Mouse (Mus musculus) layer of hippocampus, adult 11-12 months (tissue): ENCODE data around the gene Svop.

Experiments used
- DNase-seq: peaks from one replicate; pipeline ENCODE4 v3.0.0; 2022; ENCODE audit warnings: low spot score

The Svop gene

GRCm38 (mm10) chr5:114091057-114091807 lies at the start of gene Svop:
Gene Svop, minus strand, starts transcription at chr5:114091570.
- DNase-seq = peak; percentile 74

DNA sequence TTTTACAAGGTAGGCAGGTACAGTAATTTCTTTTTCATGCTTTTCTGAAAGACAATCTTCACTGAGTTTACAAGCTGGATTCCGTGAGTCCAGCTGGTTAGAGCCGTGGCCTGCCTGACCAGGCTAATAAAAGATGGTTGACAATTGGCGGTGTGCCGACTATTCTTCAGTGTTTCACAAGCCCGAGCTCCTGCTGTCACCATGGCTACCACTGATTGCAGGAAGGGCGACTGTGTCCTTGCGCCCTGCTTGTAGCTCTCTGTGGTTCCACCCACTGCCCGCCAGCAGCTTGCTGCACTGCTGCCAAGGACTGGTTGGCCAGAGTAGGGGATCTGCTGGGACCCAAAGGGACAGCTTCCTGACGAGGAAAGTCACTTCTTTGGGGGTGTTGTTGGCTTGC lies 47.8 kb upstream of the Svop start:
- peak; percentile 81 for DNase-seq

DNA sequence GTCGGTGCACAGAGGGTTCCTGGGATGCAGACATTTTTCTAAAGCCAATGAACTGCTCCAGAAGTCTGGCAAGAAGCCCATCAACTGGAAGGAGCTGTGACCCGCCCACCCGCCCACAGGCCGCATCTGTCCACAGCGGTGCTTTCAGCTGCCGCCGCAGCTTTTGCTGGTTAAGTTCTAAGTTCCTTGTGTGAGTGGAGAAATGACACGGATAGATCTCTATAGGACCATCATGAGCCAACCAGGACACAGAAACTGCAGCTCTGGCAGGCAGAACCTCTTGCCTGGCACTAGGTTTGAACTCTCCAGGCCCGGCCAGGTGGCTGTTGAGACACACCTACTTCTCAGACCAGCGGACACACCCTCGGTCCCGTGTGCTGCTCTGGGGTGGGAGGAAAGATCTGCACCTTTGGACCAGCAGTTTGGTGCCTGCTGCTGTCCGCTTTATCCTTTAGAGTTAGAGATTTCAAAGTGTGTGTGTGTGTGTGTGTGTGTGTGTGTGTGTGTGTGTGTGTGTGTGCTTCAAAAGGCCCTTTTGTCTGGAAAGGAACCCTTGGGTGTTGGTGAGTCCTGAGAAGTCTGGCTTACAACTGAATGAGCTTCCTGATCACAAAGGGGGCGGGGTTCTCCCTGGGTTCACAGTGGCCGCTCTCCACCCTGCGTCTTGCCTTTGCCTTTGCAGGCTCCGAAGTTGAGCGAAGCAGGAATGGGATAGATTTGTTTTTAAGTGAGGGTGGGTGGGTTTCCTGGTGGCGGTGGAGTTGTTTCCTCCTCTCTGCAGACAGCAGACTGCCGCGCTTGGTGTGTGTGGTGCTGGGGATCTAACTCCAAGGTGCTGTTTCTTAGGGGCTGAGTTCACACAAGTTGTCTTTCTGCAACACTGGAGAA lies 47.2 kb upstream of the Svop start:
- no peak for DNase-seq

- no peak for DNase-seq
Measured at GRCm38 (mm10) chr5:114137481-114138276, 46.3 kb upstream of the Svop start.

- DNase-seq = no peak
Measured at GRCm38 (mm10) chr5:114135516-114135915, 44.1 kb upstream of the Svop start.

GRCm38 (mm10) chr5:114134091-114134534 lies 42.7 kb upstream of the Svop start:
- peak; percentile 53 for DNase-seq

DNA sequence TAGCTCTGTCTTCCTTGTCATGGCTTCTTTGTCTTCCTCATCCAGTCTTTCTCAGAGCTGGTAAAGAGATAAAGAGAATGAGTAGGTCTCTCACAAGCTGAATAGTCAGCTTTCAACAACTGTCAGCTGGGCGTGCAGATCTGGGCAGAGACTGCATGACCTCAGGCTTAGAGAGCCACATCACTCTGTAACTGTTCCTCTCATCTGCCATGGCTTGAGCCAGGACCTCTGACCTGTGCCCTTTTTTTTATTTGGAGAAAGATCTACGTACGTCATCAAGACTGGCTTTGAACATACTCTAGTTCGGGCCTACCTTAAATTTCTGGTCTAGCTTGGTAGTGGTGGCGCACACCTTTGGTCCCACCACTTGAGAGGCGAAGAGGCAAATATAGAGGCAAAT lies 41.5 kb upstream of the Svop start:
- DNase-seq = no peak

- DNase-seq = no peak
Measured at GRCm38 (mm10) chr5:114131521-114131840, 40.1 kb upstream of the Svop start.

- DNase-seq = peak; percentile 92
Measured at GRCm38 (mm10) chr5:114130698-114131520, 39.5 kb upstream of the Svop start.

DNA sequence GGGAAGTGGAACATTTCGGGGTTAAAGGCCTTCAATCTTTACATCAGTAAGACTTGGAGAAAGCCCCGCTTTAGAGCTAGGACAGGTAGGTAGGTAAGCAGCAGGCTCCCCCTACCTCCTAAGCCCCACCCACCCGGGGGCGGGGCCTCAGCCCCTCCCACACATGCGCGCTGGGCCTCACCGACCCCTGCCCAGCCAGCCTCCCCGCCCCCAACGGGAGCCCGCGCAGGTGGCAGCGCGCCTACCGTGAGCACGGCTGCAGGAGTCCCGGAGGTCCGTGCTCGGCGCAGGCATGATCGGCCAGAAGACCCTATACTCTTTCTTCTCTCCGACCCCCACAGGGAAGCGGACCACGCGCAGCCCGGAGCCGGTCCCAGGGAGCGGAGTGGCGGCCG lies 38.8 kb upstream of the Svop start, which contains the start of gene Ung:
Ung (plus strand) TSS at position 176 of the 395 bp plus-strand sequence.
- DNase-seq = no peak

GRCm38 (mm10) chr5:114129550-114130210 lies 38.3 kb upstream of the Svop start:
- DNase-seq = no peak

DNA sequence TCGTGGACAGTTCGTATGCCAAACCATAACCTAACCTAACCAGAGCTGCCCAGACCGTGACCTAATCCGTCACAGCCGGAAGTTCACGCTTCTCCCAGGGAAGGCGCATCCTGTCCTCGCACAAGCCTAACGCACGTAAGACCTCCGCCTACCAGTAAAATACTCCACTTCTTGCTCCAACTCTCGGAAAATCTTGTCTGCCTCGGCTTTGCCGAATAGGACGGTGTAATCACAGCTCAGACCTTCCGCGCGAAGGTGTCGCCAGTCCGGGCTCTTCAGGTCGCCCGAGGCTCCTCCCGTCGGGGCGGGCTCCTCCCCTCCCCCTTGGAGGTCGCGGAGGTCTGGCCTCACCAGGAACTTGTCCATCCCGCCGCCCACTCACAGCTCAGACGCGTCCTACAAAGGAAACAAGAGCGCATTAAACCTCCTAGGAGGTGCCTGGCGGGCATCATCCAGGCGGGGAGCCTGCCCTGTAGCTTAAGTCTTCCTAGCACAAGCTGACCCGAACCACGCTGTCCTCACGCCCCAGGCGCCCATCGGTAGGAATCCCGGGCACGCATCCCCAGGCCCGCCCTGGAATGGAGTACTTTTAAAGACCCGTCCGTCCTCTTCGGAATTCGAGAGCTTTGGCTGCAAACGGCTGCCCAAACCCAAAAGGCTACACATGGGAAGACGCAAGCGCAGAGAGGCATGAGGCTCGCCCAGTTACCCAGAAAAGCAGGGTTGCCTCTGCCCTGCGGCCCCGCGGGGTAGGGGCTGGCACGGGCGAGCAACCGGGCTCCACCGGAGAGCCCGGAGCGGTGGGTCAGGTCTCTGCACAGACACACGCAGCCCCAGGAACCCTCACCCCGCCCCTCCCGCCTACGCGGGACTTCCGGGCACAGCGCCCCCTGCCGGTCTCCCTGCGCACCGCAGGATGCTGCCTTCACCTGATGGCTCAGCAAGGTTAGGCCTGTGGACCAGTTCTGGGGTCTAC lies 36.3 kb upstream of the Svop start, which contains the start of gene Alkbh2:
Alkbh2 (minus strand) TSS at position 845 of the 976 bp plus-strand sequence.
- DNase-seq = peak; percentile 75

DNA sequence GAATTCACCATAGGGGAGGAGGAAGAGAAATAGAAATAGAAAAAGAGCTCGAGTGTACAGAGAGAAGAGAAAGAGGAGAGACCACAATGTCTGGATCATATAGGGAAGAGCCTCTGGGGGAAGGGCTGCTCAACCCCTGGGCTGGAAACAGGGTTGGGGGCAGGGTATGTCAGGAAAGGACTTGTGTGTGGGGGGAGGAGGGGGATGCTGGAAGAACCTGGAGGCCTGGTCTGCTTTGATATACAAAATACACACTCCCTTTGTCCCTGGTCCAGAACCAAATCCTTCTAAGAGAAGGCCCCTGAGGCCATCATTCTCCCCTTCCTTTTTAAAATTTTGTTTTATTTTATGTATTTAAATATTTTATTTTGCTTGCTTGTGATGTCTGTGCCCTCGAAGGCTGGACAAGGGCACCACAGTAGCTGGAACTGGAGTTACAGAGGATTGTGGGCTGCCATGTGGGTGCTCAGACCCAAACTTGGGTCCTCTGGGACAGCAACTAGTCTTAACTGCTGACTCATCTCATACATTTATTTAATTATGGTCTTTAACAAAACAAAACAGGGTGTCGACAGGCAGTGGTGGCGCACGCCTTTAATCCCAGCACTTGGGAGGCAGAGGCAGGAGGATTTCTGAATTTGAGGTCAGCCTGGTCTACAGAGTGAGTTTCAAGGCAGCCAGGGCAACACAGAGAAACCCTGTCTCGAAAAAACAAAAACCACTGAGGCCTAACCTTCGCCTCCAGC lies 35.3 kb upstream of the Svop start:
- no peak for DNase-seq

- no peak for DNase-seq
Measured at GRCm38 (mm10) chr5:114126008-114126407, 34.6 kb upstream of the Svop start.

- no peak for DNase-seq
Measured at GRCm38 (mm10) chr5:114119806-114120205, 28.4 kb upstream of the Svop start.

DNA sequence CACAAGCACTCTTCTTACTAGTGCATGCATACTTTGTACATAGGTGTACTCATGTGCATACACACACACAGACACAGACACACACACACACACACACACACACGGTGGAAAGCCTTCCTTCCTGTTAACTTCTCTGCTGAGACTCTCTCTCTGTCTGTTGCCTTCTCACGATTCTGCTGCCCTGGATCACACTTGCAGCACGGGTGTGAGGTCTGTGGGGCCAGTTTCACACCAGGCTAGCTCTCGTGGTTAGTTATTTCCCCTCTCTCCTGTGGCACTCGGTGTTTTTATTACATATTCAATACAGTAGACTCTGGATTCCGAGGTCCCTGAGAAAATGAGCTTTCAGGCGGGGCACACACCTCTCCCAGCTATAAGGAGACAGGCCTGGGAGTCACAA lies 25.2 kb upstream of the Svop start:
- DNase-seq = no peak

GRCm38 (mm10) chr5:114115030-114115429 lies 23.7 kb upstream of the Svop start:
- DNase-seq = no peak

DNA sequence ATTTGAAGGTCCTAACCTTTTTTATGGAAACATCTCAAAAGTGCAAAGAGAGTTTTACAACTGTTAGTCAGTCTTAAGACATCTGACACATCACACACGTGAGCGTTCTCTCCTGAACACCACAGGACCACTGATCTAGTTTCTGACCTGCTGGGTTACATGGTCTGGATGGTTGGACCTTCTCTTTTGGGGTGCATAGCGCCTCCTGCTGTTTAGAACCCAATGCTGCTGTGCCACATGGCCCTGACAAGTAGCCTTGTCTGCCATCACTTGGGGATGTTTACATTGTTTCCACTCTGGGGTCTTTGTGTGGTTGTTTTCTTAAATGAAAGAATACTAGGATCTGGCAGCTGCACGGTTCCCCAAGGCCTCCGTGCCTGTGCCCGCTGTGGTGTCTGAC lies 22.0 kb upstream of the Svop start:
- no peak for DNase-seq

DNA sequence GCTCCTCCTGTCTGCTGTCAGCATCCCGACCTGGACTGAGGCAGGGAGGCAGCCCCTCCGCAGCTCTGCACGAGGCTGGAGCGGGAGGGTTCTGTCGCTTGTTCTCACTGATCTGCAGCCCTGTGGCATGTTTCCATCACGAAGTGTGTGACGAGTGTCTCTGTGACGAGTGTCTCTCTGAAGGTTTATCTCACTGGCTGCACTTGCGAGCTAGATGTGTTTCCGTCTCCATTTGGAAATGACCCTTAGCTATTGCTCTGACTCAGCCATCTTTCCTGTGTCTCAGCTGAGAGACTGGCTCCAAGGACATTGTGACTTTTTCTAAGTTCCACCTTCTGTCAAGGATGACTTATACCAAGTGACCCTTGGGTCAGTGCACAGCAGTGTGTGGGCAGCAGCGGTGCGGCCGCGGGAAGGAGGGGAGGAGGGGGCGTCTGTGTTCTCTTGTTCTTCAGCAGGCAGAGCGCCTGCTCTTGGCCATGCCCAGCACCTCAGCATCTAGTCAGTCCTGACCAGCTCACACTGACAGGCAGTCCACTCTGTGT lies 15.1 kb upstream of the Svop start:
- no peak for DNase-seq
